Mouse (Mus musculus): ENCODE results near the gene Prkd3. TPM values are rescaled to one million over a fixed set of nuclear protein-coding genes. Genes with fewer than 3 reads are reported as not detected.

Prkd3 gene
- total RNA-seq, 2 experiments from 2014 or later, result 77.9 to 79.1 TPM

DNA sequence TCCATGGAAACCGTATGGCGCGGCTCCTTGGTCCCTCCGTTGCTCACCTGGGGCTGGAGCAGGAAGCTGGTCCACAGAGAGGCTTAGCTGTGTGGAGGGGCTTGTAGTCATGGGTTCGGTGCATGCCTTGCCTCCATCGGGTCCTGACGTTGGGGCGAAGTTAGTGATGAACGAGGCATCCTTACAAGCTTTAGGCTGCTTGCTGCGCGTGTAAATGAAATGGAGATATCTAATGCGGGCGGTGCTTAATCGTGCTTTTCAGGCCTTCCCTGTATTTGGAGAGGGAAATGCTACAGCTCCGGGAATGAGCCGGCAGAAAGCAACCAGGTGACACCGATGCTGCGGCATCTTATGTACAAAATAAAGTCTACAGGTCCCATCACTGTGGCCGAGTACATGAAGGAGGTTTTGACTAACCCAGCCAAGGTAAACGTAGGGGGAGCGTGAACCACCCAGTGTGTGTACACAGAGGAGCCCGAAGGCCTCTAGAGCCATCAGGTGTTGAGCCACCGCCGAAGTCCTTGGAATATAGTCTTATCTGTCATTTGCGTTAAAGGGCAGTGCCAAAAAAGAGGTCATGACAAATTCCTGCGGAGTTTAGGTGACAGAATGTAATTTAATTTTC is 83.3 kb downstream of the Prkd3 start:
- no peak for ATAC-seq (ENCODE audit: poor library complexity, severe bottlenecking)

DNA sequence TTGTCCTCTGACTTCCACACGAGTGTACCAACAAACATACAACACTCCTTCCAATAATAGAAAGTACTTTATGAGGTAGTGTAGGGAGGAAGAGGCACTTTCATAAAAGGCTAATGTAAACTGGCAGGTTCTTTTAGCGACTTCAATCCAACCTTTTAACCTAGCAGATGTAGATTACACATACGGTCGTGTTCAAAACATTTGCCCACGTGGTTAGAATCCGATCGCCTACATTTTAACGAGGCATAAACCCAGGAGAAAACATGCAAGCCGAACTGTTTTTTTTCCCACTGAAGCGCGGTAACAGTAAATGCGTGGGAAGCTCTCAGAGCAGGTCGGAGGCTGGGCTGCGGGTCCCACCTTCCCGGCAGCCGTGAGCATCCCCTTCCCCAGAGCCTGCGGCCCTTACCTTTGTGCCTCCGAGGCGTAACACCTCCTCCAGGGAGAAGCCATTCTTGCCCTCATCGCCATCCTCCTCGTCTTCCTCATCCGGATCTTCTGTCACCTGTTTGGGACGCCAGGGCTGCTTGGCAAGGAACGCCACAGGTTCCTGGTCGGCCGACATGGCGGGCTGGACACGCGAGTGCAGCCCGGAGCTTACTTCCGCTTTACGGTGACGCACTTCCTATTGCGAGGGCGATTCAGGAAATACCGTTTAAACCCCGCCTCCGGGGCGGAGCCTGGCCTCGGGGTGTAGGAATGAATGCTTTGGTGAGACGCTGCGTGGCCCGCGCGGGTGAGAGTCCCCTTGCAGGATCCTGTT is 84.0 kb downstream of the Prkd3 start, which contains the start of the genes Cebpz and Ndufaf7:
Cebpz (minus strand) TSS at position 601 of the 763 bp plus-strand sequence.
Ndufaf7 (plus strand) TSS at position 671 of the 763 bp plus-strand sequence.
- peak; percentile 87 for ATAC-seq (ENCODE audit: poor library complexity, severe bottlenecking)

DNA sequence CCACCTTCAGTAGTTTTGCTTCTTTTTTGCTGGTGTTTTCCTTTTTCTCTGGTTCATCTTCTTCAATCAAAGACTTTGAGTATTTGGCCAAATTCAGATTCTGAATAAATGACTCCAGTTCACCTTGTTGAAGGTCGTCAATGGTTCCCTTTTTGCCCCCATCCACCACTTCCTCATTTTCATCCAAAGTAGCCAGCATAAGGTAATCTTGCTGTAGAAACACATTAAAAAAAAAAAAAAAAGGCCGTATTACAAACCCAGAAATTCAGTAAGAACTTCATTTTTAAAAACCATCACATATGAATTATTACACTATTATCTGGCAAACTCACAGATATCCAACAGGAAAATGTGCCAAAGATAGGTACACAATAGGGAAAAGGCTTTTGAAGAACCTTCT is 84.8 kb downstream of the Prkd3 start:
- no peak for ATAC-seq (ENCODE audit: poor library complexity, severe bottlenecking)

DNA sequence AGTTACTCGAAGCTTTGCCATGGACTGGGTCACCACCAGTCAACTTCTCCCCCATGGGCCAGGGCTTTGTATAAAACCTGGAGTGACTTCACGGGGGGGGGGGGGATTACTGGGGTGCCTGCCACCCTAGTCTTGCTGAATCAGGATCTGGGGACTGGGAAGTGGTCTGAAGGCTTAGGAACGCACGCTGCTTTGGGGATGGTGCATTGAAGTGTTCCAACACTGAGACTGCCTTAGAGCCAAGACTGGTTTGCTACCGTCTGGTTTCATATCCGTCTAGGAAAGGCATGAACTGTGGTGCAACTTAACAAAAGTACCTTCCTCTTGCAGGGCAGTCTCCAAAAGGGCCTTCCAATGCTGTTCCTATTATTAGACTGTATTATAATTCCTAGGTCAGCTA is 102.9 kb downstream of the Prkd3 start:
- ATAC-seq (ENCODE audit: poor library complexity, severe bottlenecking), result peak; percentile 30

DNA sequence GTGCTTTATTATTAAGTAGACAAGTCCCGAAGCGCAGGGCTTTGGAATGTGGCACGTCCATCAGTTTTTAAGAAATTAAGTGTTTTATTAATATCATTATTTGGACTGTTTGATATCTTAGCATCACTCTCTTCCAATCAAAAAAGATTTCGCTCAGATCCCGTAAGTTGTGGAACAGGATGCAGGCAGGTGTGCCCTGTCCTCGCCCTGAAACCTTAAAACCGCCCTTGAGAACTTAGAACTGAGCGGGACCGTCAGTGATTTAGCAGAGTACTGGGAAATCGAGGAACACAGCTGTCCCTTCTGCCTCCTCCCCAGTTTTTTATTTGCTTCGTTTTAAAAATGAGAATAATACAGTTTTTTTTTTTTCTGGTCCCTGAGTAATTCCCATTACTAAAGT is 103.7 kb downstream of the Prkd3 start:
- no peak for ATAC-seq (ENCODE audit: poor library complexity, severe bottlenecking)

DNA sequence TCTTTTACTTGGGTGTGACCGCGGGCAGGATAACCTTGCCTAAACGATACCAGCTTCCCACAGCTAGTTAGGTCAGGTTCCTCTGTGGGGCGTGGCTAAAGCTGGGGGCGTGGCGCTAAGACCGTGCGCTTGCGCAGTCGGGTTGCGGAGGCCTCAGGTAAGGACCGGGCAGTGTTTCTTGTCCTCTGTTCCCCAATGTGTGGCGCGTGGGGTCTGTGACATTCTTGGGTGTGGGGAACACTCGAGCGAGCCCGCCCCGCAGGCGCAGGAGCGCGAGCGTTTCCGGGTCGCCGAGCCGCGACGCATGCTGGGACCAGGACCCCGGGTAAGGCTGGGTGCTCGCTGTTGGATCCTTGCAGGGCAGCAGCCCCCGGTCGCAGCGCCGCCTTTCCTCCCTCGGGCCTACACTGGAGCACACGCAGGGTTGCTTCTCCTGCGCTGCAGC is 104.2 kb downstream of the Prkd3 start, which contains the start of gene Cebpzos:
Cebpzos (plus strand) TSS at position 132 of the 445 bp plus-strand sequence.
- ATAC-seq (ENCODE audit: poor library complexity, severe bottlenecking), result peak; percentile 91

DNA sequence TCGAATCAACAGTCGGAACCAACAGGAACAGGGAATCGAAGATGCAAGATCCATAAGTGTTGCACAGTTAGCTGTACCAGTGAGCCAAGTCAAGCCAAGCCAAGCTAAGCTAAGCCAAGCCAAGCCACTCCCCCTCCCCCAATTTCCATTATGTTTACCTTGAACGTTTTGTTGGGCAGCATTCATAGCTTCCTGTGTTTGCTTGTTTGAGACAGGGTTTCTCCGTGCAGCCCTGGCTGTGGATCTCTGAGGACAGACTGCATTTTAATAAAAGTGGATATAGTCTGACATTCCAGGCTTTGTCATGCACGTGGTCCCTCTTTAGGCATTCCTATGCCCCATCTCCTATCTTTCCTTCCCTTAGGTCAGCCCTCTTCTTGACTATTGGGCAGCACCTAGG is 104.8 kb downstream of the Prkd3 start:
- no peak for ATAC-seq (ENCODE audit: poor library complexity, severe bottlenecking)

DNA sequence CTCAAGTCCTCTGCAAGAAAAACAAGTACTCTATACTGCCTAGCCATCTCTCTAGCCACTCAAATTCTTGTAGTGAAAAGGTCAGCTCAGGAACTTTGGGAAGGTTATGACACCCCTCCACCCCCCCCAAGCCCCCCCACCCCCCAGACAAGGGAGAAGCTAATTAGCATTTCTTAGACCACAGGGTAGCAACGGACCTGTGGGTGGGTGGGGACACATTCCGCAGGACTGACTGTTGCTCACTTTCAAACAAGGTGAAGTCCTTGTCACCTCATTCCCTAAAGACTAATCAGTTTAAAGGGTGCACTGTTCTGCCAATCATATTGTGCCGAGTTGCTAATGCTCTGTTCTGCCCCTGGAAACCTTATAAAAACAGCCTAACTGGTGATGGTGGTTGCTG is 106.7 kb downstream of the Prkd3 start:
- ATAC-seq (ENCODE audit: poor library complexity, severe bottlenecking), result no peak

DNA sequence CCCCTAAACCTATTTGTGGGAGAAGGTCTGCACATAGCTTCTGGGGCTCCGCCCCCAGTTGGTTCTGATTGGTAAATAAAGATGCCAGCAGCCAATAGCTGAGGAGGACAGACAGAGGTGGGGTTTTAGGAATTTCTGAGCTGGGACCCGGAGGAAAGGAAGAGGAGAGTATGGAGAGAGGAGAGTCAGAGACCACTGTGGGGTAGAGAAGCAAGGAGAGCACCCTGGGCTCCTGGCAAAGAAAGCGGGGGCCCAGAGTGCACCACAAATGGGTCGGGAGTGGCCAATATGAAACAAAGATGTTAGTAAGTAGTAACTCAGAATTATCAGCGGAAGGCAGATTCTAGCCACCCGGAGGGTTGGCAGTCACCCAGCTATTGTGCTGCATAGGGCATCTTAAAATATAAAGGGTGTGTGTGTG is 107.7 kb downstream of the Prkd3 start:
- ATAC-seq (ENCODE audit: poor library complexity, severe bottlenecking), result no peak

DNA sequence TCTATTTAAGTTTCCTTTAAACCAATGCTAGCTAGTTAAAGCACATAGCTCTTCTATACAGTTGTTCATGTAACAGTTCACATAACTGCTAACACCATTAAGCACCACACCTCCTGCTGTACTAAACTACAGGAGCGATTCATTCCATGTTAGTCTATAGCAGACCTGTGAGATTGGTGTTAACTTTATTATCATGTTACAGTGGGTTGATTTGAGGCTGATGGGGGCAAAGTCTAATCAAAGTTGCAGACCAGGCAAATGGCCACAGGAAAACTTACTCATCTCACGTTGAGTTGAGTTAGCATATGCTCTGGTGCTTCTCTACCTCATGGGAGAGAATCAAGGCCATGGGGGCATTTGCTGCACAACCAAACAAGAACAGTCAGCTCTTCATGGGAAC is 111.2 kb downstream of the Prkd3 start:
- no peak for ATAC-seq (ENCODE audit: poor library complexity, severe bottlenecking)

DNA sequence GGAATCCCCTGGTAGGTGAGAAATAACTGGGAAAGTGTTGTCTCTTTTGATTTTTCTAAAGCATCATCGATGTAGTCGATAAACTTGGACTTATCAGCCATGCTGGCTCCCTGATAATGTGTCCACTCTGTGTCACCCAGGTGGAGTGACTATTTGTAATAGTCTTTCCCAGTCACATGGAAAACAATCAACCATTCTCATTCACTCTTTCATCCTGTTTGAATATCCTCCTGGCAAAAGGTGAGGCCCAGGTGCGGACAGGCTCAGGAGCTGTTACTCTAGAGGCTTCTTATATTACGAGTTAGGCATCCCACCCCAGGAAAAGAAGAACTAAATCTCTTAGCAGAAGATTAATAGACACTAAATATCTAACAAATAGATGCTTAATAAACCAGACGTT is 113.7 kb downstream of the Prkd3 start, which contains the start of gene Sult6b1:
Sult6b1 (minus strand) TSS at position 101 of the 400 bp plus-strand sequence.
- ATAC-seq (ENCODE audit: poor library complexity, severe bottlenecking), result no peak

DNA sequence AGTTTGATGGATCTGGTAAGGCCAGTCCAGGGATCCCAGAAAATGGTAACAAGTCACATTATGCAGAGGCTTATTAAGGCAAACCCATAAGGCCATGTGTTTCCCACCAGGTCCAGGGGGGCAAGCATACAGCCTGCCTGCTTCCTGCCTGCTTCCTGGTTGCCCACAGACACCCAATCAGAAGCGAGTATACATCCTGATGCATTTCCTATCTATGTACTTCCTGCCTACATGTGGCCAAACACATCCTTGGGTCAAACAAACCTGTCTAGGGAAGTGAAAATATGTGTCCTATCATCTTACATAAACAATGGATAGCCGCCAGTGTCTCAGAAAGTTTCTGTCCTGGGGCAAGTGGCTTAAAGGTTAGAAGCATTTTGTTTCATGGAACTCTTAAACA is 117.5 kb downstream of the Prkd3 start:
- ATAC-seq (ENCODE audit: poor library complexity, severe bottlenecking), result peak; percentile 72

Other genes with a start within 250 kb of the Prkd3 start
- 25.1 and 27.1 TPM in 2 replicates for gene Heatr5b, start 185.5 kb downstream of the Prkd3 start, total RNA-seq (2015)
- 21.1 and 24.6 TPM in 2 replicates for gene Heatr5b, start 185.5 kb downstream of the Prkd3 start, total RNA-seq (2017)
- gene Gpatch11, start 185.2 kb downstream of the Prkd3 start, total RNA-seq (2015), result 18.4 and 31.5 TPM in 2 replicates
- 42.8 and 64.4 TPM in 2 replicates for gene Gpatch11, start 185.2 kb downstream of the Prkd3 start, total RNA-seq (2017)
- gene Eif2ak2, start 138.2 kb downstream of the Prkd3 start, total RNA-seq (2015), result 22.9 and 27.2 TPM in 2 replicates
- 48.4 and 58.0 TPM in 2 replicates for gene Eif2ak2, start 138.2 kb downstream of the Prkd3 start, total RNA-seq (2017)
- gene Sult6b1, start 113.8 kb downstream of the Prkd3 start, total RNA-seq (2015), result not detected in 2 replicates
- gene Sult6b1, start 113.8 kb downstream of the Prkd3 start, total RNA-seq (2017), result 1.4 TPM in 1 of 2 replicates, not detected in the other
- 28.2 and 36.8 TPM in 2 replicates for gene Cebpzos, start 104.3 kb downstream of the Prkd3 start, total RNA-seq (2015)
- gene Cebpzos, start 104.3 kb downstream of the Prkd3 start, total RNA-seq (2017), result 36.5 and 56.0 TPM in 2 replicates
- gene Cebpz, start 83.8 kb downstream of the Prkd3 start, total RNA-seq (2015), result 32.9 and 40.2 TPM in 2 replicates
- gene Cebpz, start 83.8 kb downstream of the Prkd3 start, total RNA-seq (2017), result 101 and 115 TPM in 2 replicates
- 61.6 and 64.7 TPM in 2 replicates for gene Ndufaf7, start 83.7 kb downstream of the Prkd3 start, total RNA-seq (2015)
- 40.6 and 54.7 TPM in 2 replicates for gene Ndufaf7, start 83.7 kb downstream of the Prkd3 start, total RNA-seq (2017)
- 21.0 and 23.9 TPM in 2 replicates for gene Qpct, start 31.1 kb upstream of the Prkd3 start, total RNA-seq (2015)
- gene Qpct, start 31.1 kb upstream of the Prkd3 start, total RNA-seq (2017), result 20.0 and 21.0 TPM in 2 replicates